Mouse (Mus musculus): Measurements from ENCODE around the gene Mroh9.

Gene Mroh9

GRCm38 (mm10) chr1:163085570-163085969, at the start of gene Mroh9:
Gene Mroh9 (minus strand): TSS chr1:163085670.
- no peak for DNase-seq (ENCODE audit: low spot score in 2 of 2)

- DNase-seq (ENCODE audit: low spot score in 2 of 2), result no peak
These were observed 44.5 kb upstream of the Mroh9 start for GRCm38 (mm10) chr1:163129976-163130375.

- no peak for DNase-seq (ENCODE audit: low spot score in 2 of 2)
These were observed 43.8 kb upstream of the Mroh9 start for GRCm38 (mm10) chr1:163129129-163129900.

- DNase-seq (ENCODE audit: low spot score in 2 of 2), result no peak
These were observed 40.9 kb upstream of the Mroh9 start for GRCm38 (mm10) chr1:163126175-163126881.

- no peak for DNase-seq (ENCODE audit: low spot score in 2 of 2)
These were observed 36.9 kb upstream of the Mroh9 start for GRCm38 (mm10) chr1:163122414-163122813.

- DNase-seq (ENCODE audit: low spot score in 2 of 2), result no peak
These were observed 28.1 kb upstream of the Mroh9 start for GRCm38 (mm10) chr1:163113461-163114174.

GRCm38 (mm10) chr1:163112482-163113164, 27.2 kb upstream of the Mroh9 start:
- no peak for DNase-seq (ENCODE audit: low spot score in 2 of 2)

- no peak for DNase-seq (ENCODE audit: low spot score in 2 of 2)
These were observed 19.5 kb upstream of the Mroh9 start for GRCm38 (mm10) chr1:163104960-163105359.

- DNase-seq (ENCODE audit: low spot score in 2 of 2), result peak in 1 of 2 experiments; percentile 18
These were observed 6.1 kb upstream of the Mroh9 start for GRCm38 (mm10) chr1:163091438-163092155.

GRCm38 (mm10) chr1:163070502-163070901, 15.0 kb downstream of the Mroh9 start:
- DNase-seq (ENCODE audit: low spot score in 2 of 2), result peak; percentile 42 to 53

- DNase-seq (ENCODE audit: low spot score in 2 of 2), result no peak
These were observed 25.1 kb downstream of the Mroh9 start for GRCm38 (mm10) chr1:163060381-163060780.

- DNase-seq (ENCODE audit: low spot score in 2 of 2), result no peak
These were observed 28.1 kb downstream of the Mroh9 start for GRCm38 (mm10) chr1:163057363-163057762.

GRCm38 (mm10) chr1:163055629-163056028, 29.8 kb downstream of the Mroh9 start:
- DNase-seq (ENCODE audit: low spot score in 2 of 2), result no peak

GRCm38 (mm10) chr1:163023075-163023474, 62.4 kb downstream of the Mroh9 start:
- DNase-seq (ENCODE audit: low spot score in 2 of 2), result no peak

- DNase-seq (ENCODE audit: low spot score in 2 of 2), result no peak
These were observed 76.2 kb downstream of the Mroh9 start for GRCm38 (mm10) chr1:163009220-163009619.

- no peak for DNase-seq (ENCODE audit: low spot score in 2 of 2)
These were observed 82.0 kb downstream of the Mroh9 start for GRCm38 (mm10) chr1:163003496-163003895.

- no peak for DNase-seq (ENCODE audit: low spot score in 2 of 2)
These were observed 84.1 kb downstream of the Mroh9 start for GRCm38 (mm10) chr1:163001271-163001829.

- DNase-seq (ENCODE audit: low spot score in 2 of 2), result no peak
These were observed 97.9 kb downstream of the Mroh9 start for GRCm38 (mm10) chr1:162987546-162987945.

GRCm38 (mm10) chr1:162986777-162987176, 98.7 kb downstream of the Mroh9 start:
- DNase-seq (ENCODE audit: low spot score in 2 of 2), result no peak

- DNase-seq (ENCODE audit: low spot score in 2 of 2), result no peak
These were observed 99.2 kb downstream of the Mroh9 start for GRCm38 (mm10) chr1:162986121-162986748.
